Mouse (Mus musculus): ENCODE measurements around the gene Ifnl2. TPM values are rescaled to one million over a fixed set of nuclear protein-coding genes. Genes with fewer than 3 reads are reported as not detected.
A peak's percentile ranks its signal among the peaks of the same experiment; 100 is the strongest.
"Not testable (repeated sequence)": the region's sequence is repeated elsewhere in the genome, so short reads cannot be mapped to it uniquely, and the experiment has no call there.

The Ifnl2 gene
- polyA plus RNA-seq, 1 experiment from 2014 or later: not detected

DNA sequence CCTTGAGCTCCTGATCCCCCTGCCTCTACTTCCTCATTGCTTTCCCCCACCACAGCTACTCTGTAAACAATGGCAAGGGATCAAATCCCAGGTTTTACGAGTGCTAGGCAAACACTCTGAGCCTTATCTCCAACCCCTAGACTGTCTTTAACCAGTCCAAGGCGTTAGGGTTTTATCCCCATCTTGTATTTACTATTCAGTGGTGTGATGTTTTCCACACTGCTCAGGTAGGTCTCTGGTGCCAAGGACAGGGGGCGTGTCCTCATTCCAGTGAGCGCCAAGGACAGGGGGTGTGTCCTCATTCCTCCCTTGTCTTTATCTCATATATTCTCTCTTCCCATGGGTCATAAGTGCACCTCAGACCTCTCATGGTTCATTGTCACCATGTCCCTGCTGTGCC, 30.3 kb upstream of the Ifnl2 start, which contains the start of gene Sycn:
TSS of gene Sycn (plus strand) at position 360 of the 400 bp plus-strand sequence.
- Histone ChIP-seq H3K9me3 (no peaks in the 10 kb centered on the region), H3K9ac (no peak within 1 kb of the TSS), H3K27me3 (replicated peaks) (peaks cover 5% of the 10 kb centered on the region; the same call in 1 of the 2 replicates), H3K36me3 (no peaks in the 10 kb centered on the region), H3K4me1 (replicated peaks) (no peaks in the 10 kb centered on the region; the same call in 1 of the 2 replicates), H3K27ac (0 out of 2 replicates have a peak within 1 kb of the TSS, but pooled peaks have one; percentile 32), H3K4me2 (replicated peaks) (no peak within 1 kb of the TSS), H3K4me3 (replicated peaks) (no peak within 1 kb of the TSS)
- WGBS: 45% methylated on average over 4 of the region's 4 CpGs
- ATAC-seq: peak; percentile 48

DNA sequence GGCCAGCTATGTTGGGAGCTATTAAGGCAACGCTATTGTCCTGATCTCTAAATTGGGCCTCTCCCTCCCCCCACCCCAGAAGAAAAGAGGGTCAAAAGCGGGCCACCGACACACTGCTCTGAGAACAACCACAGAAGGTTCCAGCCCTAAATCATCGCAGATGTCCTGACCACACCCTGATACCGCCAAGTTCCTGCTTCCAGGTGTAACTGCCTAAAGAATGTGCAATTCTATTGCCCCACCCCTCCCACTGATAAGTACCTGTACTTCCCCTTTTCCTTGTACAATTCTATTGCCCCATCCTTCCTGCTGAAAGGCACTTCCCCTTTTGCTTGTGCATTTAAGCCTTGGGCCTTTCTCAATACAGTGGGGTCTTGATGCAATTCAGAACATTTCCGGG, 28.6 kb upstream of the Ifnl2 start:
- H3K27ac ChIP-seq; H3K4me3 ChIP-seq (replicated peaks); H3K4me1 ChIP-seq (replicated peaks); H3K36me3 ChIP-seq; H3K9ac ChIP-seq; H3K9me3 ChIP-seq; ATAC-seq; H3K27me3 ChIP-seq (replicated peaks); H3K4me2 ChIP-seq (replicated peaks): not testable (repeated sequence)
- WGBS: 80% methylated on average over 6 of the region's 6 CpGs

DNA sequence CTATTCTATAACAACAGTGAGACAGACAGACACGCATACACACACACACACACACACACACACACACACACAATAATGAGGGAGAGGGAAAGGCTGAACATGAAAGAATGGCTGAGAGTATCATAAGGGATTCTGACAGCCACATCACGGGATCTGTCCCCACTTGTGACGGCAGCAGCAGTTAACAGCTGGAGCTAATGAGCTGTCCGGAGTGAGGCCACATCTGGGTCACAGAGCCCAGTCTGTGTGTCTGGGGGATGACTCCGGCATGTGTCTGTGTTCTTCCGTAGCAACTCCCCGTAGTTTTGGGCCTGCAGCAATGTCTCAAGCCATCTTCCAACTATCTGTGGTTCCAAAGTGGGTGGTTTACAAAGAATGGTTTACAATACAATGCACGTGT, 21.8 kb upstream of the Ifnl2 start:
- 69% methylated on average over 8 of the region's 8 CpGs for WGBS
- Histone ChIP-seq H3K36me3 (no peaks in the 10 kb centered on the region), H3K4me1 (replicated peaks) (0 out of 2 replicates have a peak, but pooled peaks cover 2% of the 10 kb centered on the region), H3K4me2 (replicated peaks) (no peak overlapping the region), H3K9me3 (no peaks in the 10 kb centered on the region), H3K27me3 (replicated peaks) (no peaks in the 10 kb centered on the region), H3K4me3 (replicated peaks) (no peak overlapping the region), H3K9ac (no peak overlapping the region), H3K27ac (no peak overlapping the region)
- ATAC-seq: no peak

DNA sequence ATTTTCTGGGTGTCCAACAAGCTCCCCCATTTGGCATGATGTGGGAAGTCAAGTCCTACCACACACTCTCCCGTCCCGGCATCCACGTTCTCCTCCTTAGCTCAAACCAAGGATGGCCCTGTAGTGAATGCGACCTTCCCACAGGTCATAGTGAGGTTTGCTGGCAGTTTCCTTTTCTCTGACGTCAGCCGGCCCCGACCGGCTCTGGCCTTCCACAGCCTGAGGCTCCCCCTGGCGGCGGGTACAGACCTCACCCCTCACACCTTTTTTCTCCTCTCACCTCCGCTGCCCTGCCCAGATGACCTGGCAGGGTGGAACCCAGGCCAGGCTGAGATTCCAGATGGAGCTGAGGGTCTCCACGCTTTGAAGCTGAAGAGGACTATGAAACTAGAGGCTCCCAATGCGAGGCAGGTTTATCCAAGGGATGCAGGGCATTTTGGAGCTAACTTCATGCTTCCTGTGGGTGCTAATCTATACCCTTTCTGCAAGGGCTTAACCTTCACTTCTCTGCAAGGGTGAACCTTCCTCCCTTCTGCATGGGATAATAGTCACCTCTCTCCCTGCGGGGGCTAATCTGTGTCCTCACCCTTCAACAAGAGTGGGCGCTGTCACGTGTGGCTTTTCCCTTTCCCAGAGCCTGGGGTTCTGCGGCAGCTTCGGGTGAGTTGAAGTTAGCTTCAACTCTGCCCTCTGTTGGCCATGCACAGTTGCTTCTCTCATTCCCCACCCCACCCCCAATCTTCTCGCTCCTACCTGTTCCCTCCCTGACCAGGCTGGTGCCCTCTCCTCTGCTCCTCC, 17.9 kb upstream of the Ifnl2 start:
- Histone ChIP-seq H3K4me1 (replicated peaks) (0 out of 2 replicates have a peak, but pooled peaks cover 2% of the 10 kb centered on the region), H3K27ac (no peak overlapping the region), H3K4me3 (replicated peaks) (no peak overlapping the region), H3K27me3 (replicated peaks) (no peaks in the 10 kb centered on the region), H3K4me2 (replicated peaks) (peak overlapping the region; percentile 40; the same call in 1 of the 2 replicates), H3K9ac (no peak overlapping the region), H3K9me3 (no peaks in the 10 kb centered on the region), H3K36me3 (no peaks in the 10 kb centered on the region)
- ATAC-seq: peak; percentile 84
- 9% methylated on average over 19 of the region's 19 CpGs for WGBS

DNA sequence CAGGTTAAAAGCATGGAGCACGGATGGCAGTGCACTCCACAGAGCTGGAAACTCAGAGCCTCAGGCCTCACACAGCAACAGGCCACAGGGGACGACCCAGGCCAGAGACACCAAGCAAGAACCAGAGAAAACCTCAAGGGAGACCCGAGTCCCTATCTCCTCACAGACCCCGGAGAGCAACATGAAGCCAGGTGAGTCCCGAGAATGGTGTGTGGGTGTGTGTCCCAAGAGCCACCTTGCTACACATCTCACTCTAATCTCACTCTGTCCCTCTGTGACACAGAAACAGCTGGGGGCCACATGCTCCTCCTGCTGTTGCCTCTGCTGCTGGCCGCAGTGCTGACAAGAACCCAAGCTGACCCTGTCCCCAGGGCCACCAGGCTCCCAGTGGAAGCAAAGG, 12.3 kb upstream of the Ifnl2 start, which contains the start of gene Ifnl3:
TSS of gene Ifnl3 (plus strand) at position 301 of the 400 bp plus-strand sequence.
- H3K27me3 ChIP-seq (replicated peaks); H3K4me1 ChIP-seq (replicated peaks); H3K36me3 ChIP-seq; ATAC-seq; H3K9ac ChIP-seq; H3K27ac ChIP-seq; H3K4me3 ChIP-seq (replicated peaks); H3K9me3 ChIP-seq; H3K4me2 ChIP-seq (replicated peaks): not testable (repeated sequence)
- 66% methylated on average over 5 of the region's 6 CpGs for WGBS

DNA sequence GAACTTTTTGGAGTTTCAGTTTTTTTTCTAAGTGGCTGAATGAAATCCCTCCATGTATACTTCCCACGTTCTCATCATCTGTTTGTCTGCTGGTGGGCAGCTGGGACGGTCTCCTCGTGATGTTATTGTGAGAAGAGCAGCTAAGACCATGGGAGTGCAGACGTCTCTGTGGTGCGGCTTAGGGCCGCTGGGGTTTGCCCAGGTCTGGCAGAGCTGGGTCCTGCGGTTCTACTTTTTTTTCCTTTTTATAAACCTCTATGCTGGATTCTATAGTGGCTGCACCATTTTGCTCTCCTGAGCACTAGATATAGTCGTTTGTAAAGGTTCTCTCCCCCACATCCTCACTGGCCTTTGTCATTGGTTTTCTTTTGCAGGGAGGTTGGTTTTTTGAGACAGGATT, 1.2 kb upstream of the Ifnl2 start:
- Histone ChIP-seq H3K9ac (no peak overlapping the region), H3K4me3 (replicated peaks) (no peak overlapping the region), H3K36me3 (no peaks in the 10 kb centered on the region), H3K4me1 (replicated peaks) (no peaks in the 10 kb centered on the region), H3K9me3 (no peaks in the 10 kb centered on the region), H3K4me2 (replicated peaks) (no peak overlapping the region), H3K27me3 (replicated peaks) (no peaks in the 10 kb centered on the region), H3K27ac (no peak overlapping the region)
- WGBS: 68% methylated on average over 8 of the region's 8 CpGs
- no peak for ATAC-seq

DNA sequence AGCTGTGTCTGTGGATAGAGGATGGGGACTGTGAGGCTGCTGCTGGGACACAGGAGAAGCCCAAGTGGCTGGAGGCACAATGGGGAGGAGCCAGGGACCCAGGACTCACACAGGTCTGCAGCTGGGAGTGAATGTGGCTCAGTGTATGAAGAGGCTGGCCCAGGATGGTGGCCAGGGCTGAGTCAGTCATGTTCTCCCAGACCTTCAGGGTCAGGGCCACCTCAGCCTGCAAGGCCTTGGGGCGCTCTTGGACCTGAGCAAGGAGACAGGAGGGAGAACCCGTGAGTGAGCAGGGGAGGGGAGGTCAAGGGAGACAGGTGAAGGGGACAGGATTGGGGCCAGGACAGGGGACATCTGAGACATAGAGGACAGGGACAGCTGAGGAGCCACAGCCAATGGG, 1.1 kb downstream of the Ifnl2 start:
- not testable (repeated sequence) for ATAC-seq; H3K36me3 ChIP-seq; H3K27me3 ChIP-seq (replicated peaks); H3K4me2 ChIP-seq (replicated peaks); H3K9me3 ChIP-seq; H3K9ac ChIP-seq; H3K4me3 ChIP-seq (replicated peaks); H3K4me1 ChIP-seq (replicated peaks); H3K27ac ChIP-seq
- 70% methylated on average over 2 of the region's 2 CpGs for WGBS

DNA sequence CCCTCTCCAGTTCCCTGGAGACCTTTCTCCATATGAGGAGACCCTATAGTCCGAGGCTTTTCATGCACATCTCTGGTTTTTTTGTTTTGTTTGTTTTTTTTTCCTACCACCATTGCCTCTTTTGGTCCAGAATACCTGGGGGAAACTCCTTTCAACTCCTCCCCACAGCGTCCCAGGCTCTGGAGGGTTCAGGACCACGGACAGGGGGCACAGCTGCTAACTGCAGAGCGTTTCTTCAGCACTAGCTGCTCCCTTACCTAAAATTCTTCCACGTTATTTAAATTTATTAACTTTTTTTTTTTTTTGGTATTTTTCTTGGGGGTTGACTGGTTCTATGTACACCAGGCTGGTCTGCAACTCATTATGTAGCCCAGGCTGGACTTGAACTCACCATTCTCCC, 4.7 kb downstream of the Ifnl2 start:
- Histone ChIP-seq H3K4me2 (replicated peaks) (no peak overlapping the region), H3K36me3 (no peaks in the 10 kb centered on the region), H3K27me3 (replicated peaks) (no peaks in the 10 kb centered on the region), H3K27ac (no peak overlapping the region), H3K9ac (no peak overlapping the region), H3K4me1 (replicated peaks) (no peaks in the 10 kb centered on the region), H3K9me3 (no peaks in the 10 kb centered on the region), H3K4me3 (replicated peaks) (no peak overlapping the region)
- ATAC-seq: no peak
- 5% methylated on average over 5 of the region's 5 CpGs for WGBS

DNA sequence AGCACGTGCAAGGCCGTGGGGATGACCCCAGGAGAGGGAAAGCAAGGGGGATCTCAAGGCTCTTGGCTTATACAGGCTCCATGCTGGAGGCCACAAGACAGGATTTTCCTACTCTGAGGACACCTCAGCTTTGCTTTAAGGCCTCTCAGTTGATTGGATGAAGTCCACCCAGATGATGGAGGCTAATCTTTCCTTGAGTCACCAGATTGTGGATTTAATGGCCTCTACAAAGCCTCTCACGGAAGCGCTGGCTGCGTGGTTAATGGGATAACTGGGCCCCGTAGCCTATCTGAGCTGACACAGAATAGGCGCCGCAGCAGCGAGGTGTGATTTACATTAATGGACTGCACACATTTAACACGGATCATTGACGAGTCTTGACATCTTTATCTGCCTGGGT, 14.8 kb downstream of the Ifnl2 start:
- Histone ChIP-seq H3K27me3 (replicated peaks) (no peaks in the 10 kb centered on the region), H3K27ac (no peak overlapping the region), H3K4me2 (replicated peaks) (no peak overlapping the region), H3K9me3 (no peaks in the 10 kb centered on the region), H3K36me3 (no peaks in the 10 kb centered on the region), H3K9ac (no peak overlapping the region), H3K4me1 (replicated peaks) (no peaks in the 10 kb centered on the region), H3K4me3 (replicated peaks) (no peak overlapping the region)
- no peak for ATAC-seq
- 69% methylated on average over 11 of the region's 11 CpGs for WGBS

DNA sequence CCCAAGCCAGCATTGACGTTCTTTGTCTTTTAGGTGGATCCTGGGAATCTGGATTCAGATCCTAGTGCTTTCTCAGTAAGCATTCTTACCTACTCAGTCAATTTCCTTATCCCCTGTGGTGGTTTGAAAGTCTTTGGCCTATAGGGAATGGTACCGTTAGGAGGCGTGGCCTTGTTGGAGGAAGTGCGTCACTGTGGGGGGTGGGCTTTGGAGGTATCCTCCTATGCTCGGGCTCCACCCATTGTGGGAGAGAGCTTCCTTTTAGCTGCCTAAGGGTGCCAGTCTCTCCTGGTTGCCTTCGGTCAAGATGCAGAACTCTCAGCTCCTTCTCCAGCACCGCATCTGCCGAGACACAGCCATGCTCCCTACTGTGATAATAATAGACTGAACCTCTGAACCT, 17.9 kb downstream of the Ifnl2 start:
- Histone ChIP-seq H3K4me1 (replicated peaks) (peaks cover 5% of the 10 kb centered on the region), H3K9ac (no peak overlapping the region), H3K9me3 (no peaks in the 10 kb centered on the region), H3K4me2 (replicated peaks) (no peak overlapping the region), H3K4me3 (replicated peaks) (no peak overlapping the region), H3K27me3 (replicated peaks) (no peaks in the 10 kb centered on the region), H3K36me3 (no peaks in the 10 kb centered on the region), H3K27ac (no peak overlapping the region)
- 83% methylated on average over 8 of the region's 8 CpGs for WGBS
- ATAC-seq: no peak

DNA sequence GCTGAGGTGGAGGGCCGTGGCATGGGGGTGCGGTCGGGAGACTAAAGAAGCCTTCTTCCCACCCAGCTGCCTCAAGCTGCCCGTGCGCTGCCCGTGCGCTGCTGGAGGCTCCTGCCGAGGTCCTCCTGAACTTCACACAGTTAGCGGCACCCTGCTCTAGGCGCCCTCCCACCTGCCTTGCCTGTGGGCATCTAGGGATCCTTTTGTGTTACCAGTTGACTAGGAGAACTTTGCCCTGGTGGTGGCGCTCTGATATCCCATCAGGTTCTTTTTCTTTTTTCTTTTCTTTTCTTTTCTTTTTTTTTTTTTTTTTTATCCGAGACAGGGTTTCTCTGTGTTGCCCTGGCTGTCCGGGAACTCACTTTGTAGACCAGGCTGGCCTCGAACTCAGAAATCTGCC, 19.4 kb downstream of the Ifnl2 start:
- H3K4me1 ChIP-seq (replicated peaks): peaks cover 5% of the 10 kb centered on the region
- H3K36me3 ChIP-seq: no peaks in the 10 kb centered on the region
- H3K9ac ChIP-seq: no peak overlapping the region
- peak overlapping the region; percentile 36 for H3K4me2 ChIP-seq (replicated peaks)
- no peak overlapping the region for H3K27ac ChIP-seq
- 0 out of 2 replicates have a peak, but pooled peaks have one; percentile 21 for ATAC-seq
- WGBS: 32% methylated on average over 14 of the region's 14 CpGs
- no peaks in the 10 kb centered on the region for H3K27me3 ChIP-seq (replicated peaks)
- H3K4me3 ChIP-seq (replicated peaks): no peak overlapping the region
- H3K9me3 ChIP-seq: no peaks in the 10 kb centered on the region

DNA sequence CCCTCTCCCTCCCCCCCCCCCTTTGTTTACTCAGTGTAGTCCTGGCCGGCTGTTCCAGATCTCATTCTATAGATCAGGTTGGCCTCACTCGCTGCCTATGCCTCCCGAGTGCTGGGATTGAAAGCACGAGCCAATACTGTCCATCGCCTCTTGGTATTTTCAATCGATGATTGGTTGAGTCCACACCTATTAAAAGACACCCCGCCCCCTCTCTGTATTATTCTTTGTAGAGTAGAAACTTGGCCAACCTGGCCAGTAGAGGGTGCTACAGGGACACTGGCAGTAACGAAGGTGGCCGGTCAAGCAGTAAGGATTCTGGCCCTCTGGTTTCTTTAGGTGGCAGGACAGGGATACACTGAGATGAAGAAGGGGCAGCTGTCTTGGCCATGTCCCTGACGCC, 19.8 kb downstream of the Ifnl2 start:
- Histone ChIP-seq H3K27me3 (replicated peaks) (no peaks in the 10 kb centered on the region), H3K4me2 (replicated peaks) (peak overlapping the region; percentile 36), H3K27ac (no peak overlapping the region), H3K4me1 (replicated peaks) (peaks cover 5% of the 10 kb centered on the region), H3K4me3 (replicated peaks) (no peak overlapping the region), H3K36me3 (no peaks in the 10 kb centered on the region), H3K9me3 (no peaks in the 10 kb centered on the region), H3K9ac (no peak overlapping the region)
- 2% methylated on average over 10 of the region's 10 CpGs for WGBS
- ATAC-seq: peak; percentile 82

DNA sequence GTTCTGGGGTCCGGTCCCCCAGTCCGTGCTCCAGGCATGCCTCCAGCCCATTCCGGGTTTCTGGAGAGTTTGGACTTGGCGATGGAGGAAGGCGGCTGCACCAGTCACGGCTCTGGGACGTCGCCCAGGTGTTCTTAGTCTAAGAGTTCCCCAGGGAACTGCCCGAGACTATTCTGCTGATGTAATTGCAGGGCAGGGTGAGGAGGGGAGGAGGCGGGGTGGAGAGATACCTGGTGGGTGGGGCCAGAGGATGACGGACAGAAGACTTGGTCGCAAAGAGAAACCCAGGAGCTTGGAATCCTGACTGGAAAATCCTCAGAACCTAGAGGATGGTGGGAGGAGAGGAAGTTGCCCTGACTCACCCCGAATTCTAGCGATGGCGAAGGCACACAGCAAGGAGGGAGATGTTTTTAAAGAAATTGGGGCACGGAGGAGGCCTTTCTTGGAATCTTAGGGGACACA, 22.2 kb downstream of the Ifnl2 start:
- 0 out of 2 replicates have a peak overlapping the region, but pooled peaks have one; percentile 13 for H3K27ac ChIP-seq
- H3K4me1 ChIP-seq (replicated peaks): peaks cover 5% of the 10 kb centered on the region
- H3K27me3 ChIP-seq (replicated peaks): no peaks in the 10 kb centered on the region
- H3K36me3 ChIP-seq: no peaks in the 10 kb centered on the region
- WGBS: 3% methylated on average over 16 of the region's 16 CpGs
- no peak overlapping the region for H3K9ac ChIP-seq
- H3K4me3 ChIP-seq (replicated peaks): peak overlapping the region; percentile 21
- peak overlapping the region; percentile 59 for H3K4me2 ChIP-seq (replicated peaks)
- peak; percentile 87 for ATAC-seq
- no peaks in the 10 kb centered on the region for H3K9me3 ChIP-seq

Data from intestine, embryonic 15.5 days (tissue).